8 mouse cellular contexts compared by ENCODE assay signal in the genomic region with DNA sequence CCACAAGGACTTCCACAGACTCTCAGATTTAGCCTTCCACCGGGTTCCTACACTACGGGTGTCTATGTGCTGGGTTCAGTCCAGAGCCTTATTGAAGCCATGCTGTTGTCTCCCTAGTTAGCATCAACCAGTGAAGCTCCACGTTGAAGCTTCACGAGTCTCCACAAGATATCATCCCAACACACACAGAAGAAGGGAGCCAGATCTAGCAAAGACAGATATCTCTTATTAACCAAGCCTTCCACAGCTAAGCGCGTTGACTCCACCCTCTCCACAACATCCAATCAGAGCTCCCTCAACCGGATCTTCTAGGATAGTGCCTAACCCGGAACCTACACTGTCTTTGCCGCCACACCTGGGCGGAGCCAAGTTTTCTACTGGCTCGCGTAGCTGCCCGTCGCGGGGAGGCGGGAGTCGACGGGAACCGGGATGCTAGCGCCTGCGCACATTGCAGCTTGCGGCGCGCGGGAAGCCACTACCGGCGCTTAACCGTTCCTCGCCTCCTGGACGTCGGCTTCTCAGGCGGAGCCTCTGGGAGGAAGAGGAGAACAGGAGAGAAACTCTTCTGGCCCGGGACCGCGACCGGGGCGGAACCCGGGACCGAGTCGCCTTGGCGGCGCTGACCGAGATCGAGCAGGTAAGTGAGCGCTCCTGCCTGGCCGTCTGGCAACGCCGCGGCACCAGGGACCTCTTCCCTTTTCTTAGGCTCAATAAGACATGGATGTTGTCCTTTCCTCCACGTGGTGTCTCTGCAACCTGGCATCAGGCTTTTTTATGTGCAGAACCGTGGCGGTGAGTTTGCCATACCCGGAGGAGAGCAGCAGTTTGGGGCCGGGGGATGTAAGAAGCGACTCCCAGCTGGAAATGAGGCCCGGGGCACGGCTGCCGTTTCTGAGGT. TPM values are rescaled to one million over a fixed set of nuclear protein-coding genes. Genes with fewer than 3 reads are reported as not detected.
A peak's percentile ranks its signal among the peaks of the same experiment; 100 is the strongest.
DNase-seq lines count a peak whose midpoint lies in the region; ATAC-seq and TF ChIP-seq lines count a peak whose summit lies in the region.

Gene Nxt1 (plus strand): TSS at position 403 of the 898 bp plus-strand sequence.

- ATAC-seq in Patski: peak; percentile 99
- ATAC-seq in hindbrain, embryonic 13.5 days (ENCODE audit: low FRiP score): peak; percentile 100

- H3K36me3 ChIP-seq in hindbrain, embryonic 13.5 days: peaks cover 21% of the 10 kb centered on the region

- no peaks in the 10 kb centered on the region for H3K27me3 ChIP-seq in Patski
- H3K27me3 ChIP-seq in hindbrain, embryonic 13.5 days: 0 out of 2 replicates have a peak, but pooled peaks cover 3% of the 10 kb centered on the region

- peak within 1 kb of the TSS; percentile 83 for H3K4me3 ChIP-seq in hindbrain, embryonic 13.5 days

- peak; percentile 82 for DNase-seq in Patski (ENCODE audit: low read depth, low spot score)
- peak; percentile 99 to 100 for DNase-seq in cerebellum, postnatal 14 days
- peak; percentile 97 to 98 for DNase-seq in frontal cortex, postnatal 14 days (ENCODE audit: low spot score in 2 of 2)
- peak; percentile 99 for DNase-seq in layer of hippocampus, postnatal 25 days (ENCODE audit: extremely low spot score in 1 of 2, low spot score in 1 of 2)
- peak; percentile 99 for DNase-seq in lung, postnatal 25 days (ENCODE audit: low spot score)
- peak; percentile 98 for DNase-seq in retina, embryonic 14.5 days (ENCODE audit: low spot score)
- peak; percentile 99 for DNase-seq in thymus, postnatal 4 days

- peak within 1 kb of the TSS; percentile 96 for H3K4me2 ChIP-seq in hindbrain, embryonic 13.5 days

- CTCF ChIA-PET in Patski (lab: Charles Lee): interaction anchor here (0.9 to 1.6 kb wide), 4 partner anchors 17 to 550 kb away, joined by 3 to 12 read pairs (median 4); no protein-coding TSS in a partner anchor

- POLR2A ChIA-PET in Patski (lab: Charles Lee): interaction anchor here (0.8 kb wide), 1 partner anchor 36 kb away, joined by 3 read pairs; no protein-coding TSS in a partner anchor

- H3K4me1 ChIP-seq in hindbrain, embryonic 13.5 days (replicated peaks): peaks cover 27% of the 10 kb centered on the region

- no peaks in the 10 kb centered on the region for H3K9me3 ChIP-seq in hindbrain, embryonic 13.5 days

- no peak for TF ChIP-seq CTCF in Patski (IDR thresholded peaks at IDR 0.05)

- peak within 1 kb of the TSS; percentile 84 for H3K27ac ChIP-seq in hindbrain, embryonic 13.5 days

- in situ Hi-C loops in Patski (cut with MboI; ENCODE audit: low pct_unique_long_range_greater_than_20kb): loop anchor here (10.0 kb wide), 1 partner anchor 488 kb away; no protein-coding TSS in a partner anchor

- under 1% methylated on average over 58 of the region's 58 CpGs for WGBS in hindbrain, embryonic 13.5 days

- peak within 1 kb of the TSS; percentile 86 for H3K9ac ChIP-seq in hindbrain, embryonic 13.5 days

RNA-seq across cellular contexts. Expression of gene Nxt1, which starts in this region (rescaled TPM):
- polyA plus RNA-seq in Patski (2021): 30.5 TPM
- polyA plus RNA-seq in hindbrain, embryonic 13.5 days (2015; fragmentation: Nextera tagmentation; extraction: Ambion mirVana): 53.0 and 53.3 TPM in 2 replicates
- 10 to 100 TPM; 11.2 to 16.0 TPM for total RNA-seq in layer of hippocampus, postnatal 25 days (2021)

Comparison
In these comparisons a context has a peak if more than half of its experiments do, and no peak if none do; other contexts are left out.
1. Peak in every context shown above with its lines: DNase-seq, ATAC-seq, H3K4me3 ChIP-seq and H3K27ac ChIP-seq.